Mouse (Mus musculus): ENCODE measurements around the gene Gm20388.
"Not testable (repeated sequence)": the region's sequence is repeated elsewhere in the genome, so short reads cannot be mapped to it uniquely, and the experiment has no call there.

Gm20388 gene

DNA sequence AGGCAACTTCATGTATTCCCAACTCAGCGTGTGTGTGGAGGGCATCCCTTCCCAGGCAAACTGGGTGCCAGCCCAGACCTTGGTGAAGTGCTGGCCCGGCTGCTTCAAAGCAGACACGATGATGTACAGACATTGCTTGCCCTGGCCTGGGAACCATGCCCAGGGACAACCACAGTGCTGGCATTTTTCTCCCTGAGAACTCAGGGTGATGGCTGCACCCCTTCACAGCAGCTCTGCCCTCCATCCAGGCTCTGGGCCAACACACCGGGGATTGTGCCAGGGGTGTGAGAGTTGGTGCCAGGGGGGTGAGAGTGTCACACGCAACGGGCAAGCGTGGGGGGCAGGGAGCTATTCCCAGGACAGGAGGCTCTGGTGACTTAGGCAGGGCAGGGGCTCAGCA is 734.0 kb downstream of the Gm20388 start:
- no peak for DNase-seq (ENCODE audit: extremely low spot score, low read depth, low spot score)

DNA sequence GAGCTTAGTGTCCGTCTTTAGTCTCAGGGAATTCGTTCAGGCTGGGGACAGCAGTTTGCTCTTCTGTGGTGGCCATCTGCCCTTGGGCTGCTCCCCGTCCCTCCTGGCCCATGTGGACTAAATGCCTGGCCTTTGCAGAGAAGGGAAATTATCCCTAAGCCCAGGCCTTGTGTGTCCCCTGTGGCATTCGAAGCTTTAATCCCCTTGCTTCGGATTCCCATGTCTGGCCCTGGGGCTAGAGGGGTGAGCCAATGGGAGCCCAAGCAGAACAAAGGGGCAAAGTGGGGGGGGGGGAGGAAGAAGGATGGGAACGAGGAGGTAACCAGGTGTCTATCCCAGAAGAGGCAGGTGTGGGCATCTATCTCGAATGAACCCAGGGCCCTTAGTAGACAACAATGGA is 736.9 kb downstream of the Gm20388 start, which contains the start of gene 1190005I06Rik:
Gene 1190005I06Rik, minus strand, starts transcription at position 101 of the 400 bp plus-strand sequence.
- no peak for DNase-seq (ENCODE audit: extremely low spot score, low read depth, low spot score)

DNA sequence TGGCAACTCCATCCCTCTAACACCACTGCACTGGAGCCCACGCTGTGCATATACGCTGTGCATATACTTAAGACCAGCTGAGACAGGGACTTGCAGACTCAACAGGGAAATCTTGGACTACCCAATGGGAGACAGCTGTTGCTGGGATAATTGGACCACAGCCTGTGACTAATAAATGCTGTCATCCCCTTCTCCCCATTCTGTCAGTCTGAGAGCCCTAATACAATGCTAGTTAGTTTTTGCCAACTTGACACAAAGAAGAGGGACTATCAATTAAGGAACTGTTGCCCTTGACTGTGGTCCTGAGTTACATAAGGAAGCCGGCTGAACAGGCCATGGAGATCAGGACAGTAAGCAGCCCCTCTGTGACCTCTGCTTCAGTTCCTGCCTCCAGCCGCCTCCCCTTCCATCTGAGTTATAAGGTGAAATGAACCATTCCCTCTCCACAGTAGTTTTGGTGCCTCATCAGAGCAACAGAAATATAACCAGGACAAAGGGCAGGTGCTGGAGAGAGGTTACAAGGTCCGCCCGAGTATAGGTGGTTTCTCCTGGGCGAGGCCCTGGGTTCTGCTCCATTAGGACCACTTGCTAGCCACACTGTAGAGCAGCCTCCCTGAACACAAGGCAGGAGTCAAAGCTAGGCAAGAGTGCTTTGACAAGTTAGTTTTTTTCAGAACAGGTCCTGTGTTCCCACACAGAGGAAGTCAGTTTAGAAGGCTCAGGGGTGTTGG is 745.8 kb downstream of the Gm20388 start:
- no peak for DNase-seq (ENCODE audit: extremely low spot score, low read depth, low spot score)

DNA sequence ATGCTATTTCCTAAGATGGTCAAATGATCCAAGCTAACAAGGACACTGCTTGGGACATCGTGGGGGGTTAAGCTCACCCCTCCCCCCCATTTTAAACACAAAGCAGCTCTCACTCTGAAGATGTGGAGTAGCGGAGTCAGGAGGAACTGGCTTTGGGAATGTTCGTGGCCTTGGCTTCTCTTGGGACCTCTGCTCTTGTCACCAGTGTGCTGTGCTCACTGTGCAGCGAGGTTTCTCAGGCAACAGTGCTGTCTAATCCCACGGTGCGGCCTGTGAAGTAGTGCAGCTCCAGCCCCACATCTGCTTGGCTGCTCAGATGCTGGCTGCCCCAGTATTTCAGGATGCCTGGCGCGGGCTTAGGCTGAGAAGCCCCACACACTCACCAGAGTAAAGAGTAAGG is 746.8 kb downstream of the Gm20388 start:
- DNase-seq (ENCODE audit: extremely low spot score, low read depth, low spot score), result no peak

DNA sequence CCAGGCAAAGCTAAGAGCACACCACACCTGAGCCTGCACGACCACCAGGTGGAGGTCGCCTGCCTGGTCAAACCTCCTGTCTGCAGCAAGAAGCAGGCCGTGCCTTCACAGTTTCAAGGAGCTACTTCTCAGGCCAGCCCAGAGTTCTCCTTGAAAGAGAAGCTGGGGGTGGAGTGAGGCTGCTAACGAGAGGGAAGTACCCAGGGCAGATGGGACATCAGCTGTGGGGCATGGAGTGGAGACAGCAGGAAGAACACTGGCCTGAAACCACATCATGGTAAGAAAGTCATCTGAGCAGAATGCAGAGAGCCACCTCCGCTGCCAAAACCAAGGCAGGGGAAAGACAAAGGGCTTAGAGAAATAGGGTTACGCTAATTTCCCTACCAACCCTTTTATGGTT is 753.9 kb downstream of the Gm20388 start:
- no peak for DNase-seq (ENCODE audit: extremely low spot score, low read depth, low spot score)

DNA sequence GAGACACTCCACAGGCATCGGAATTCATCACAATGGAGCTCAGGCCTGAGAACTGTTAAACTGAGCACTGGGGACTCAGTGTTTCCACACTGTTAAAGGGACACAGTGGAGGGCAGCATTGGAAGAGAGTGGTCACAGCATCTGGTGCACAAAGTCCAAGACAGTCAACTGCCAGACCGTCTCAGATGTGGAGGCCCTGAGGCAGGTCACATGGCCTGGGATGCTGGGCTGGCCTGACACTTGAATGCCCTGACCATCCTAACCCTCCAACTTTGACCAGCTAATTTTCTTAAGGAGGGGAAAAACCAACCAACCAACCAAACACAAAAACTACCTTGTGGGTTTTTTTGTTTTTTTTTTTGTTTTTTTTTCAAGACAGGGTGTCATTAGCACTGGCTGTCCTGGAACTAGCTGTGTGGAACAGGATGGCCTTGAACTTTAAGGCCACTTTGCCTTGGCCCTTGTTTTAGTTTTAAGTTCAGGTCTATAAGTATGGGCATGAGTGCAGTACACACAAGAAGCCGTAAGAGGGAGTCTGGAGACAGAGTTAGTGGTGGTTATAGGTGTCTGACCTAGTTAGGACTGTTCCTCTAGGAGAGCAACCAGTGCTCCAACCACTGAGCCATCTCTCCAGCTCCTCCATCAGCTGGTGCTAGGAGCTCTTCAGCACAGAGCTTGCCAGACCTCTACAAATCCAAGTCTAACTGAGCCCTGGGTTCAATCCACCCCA is 755.2 kb downstream of the Gm20388 start:
- no peak for DNase-seq (ENCODE audit: extremely low spot score, low read depth, low spot score)

DNA sequence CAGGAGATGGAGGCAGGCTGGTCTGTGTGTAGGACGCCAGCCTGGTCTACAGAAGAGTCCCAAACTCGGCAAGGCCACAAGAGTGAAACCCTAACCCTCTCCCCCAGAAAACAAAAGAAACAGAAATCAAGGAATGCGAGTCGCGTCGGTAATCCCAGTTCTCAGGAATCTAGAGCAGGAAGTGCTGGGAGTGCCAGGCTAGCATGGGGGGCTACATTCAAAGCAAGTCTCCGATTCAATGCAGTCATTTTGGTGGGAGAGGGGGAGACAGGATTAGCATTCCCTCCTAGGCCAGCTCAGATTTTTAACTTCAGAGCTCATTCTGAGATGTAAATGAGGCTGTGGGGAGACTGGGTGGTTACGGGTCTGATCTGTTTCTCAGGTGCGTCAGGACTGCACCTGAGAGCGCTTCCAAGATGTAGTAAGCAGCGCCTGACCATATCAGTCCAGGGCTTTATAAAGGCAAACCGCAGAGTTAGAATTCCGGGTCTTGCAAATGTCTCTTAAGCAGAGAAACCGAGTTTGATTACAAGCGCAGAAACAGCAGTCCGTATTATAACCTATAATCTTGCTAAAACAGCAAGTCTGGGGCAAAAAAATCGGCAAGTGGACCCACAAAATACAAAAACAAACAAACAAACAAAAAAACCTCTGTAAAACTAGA is 756.3 kb downstream of the Gm20388 start:
- no peak for DNase-seq (ENCODE audit: extremely low spot score, low read depth, low spot score)

DNA sequence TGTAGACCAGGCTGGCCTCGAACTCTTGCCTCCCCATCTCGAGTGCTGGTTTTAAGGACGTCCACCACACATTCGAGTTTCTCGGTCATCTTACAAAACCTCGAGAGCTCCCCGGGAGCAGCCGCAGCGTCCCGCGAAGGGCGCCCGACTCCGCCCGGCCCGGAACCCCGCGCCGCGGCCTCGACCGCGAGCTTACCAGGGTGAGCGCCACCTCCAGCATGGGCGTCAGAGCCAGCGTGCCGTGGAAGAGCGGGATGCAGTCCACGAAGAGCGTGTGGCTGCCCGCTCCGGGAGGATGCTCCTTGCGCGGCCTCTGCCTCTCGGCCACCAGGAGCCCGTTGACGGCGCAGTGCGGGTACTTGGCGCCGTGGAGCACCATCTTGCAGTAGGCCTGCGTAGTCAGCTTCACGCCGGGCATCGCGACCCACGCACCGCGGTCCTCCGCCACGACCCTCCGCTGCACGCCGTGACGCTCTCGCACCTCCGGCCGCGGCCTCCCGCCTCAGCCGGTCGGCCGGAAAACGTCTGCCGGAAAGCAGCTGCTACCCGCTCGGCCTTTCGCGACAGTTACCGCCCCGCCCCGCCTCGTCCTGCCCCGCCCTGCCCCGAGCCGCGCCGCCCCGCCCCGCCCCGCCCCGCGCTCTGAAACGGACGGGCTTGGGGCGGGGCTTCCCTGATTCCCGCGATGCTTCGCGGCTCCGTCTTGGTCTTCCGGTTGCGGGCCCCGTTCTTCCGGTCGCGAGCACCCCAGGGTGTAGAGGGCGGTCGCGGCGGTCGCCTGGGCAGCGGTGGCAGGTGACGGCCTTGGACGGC is 757.1 kb downstream of the Gm20388 start, which contains the start of the genes Gm27021 and Cox4i1:
Gene Gm27021, minus strand, starts transcription at position 519 of the 813 bp plus-strand sequence.
Gene Cox4i1, plus strand, starts transcription at position 662 of the 813 bp plus-strand sequence.
- DNase-seq (ENCODE audit: extremely low spot score, low read depth, low spot score), result peak; percentile 44

DNA sequence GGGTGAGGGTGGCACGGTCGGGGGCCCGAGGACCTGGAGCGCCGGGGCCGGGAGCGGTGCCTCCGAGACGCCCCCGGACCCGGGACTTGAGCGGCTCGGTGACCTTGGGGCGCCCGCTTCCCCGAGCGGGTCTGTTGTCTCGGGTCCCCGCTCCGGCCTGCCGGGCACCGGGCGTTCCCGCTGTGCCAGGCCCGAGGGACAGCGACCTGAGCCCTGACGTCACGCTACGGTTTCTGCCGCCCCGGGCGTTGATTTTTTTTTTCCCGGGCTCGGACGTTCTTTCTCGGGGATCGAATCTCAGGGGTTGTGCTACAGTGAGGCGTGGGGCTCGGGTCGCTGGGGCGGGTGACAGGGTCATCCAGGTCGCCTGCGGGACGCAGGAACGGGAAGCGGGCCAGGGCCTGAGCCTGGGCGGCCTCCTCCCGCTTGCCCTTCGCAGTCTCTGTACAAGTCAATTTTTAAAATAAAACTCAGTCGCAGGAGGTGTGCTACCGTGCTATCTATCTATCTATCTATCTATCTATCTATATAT is 757.8 kb downstream of the Gm20388 start, which contains the start of gene Emc8:
Gene Emc8, minus strand, starts transcription at position 200 of the 532 bp plus-strand sequence.
- no peak for DNase-seq (ENCODE audit: extremely low spot score, low read depth, low spot score)

DNA sequence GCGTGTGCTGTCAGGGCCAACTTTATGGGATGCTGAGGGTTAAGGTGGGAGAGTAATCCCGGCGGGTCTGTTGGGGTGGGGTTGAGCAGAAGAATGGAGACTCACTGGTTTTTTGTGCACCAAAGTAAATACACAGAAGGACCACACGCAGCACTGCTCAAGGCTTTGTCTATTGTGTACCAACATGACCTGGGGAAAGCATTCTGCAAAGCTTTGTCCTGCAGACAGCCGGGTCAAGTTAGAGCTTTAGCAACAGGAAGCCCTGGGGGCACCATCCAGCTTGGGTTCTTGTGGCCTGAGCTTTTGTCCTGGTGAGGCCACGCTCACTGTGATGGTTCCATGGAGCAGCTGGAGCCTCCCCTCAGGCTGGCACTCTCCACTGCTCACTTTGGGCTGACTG is 761.1 kb downstream of the Gm20388 start:
- no peak for DNase-seq (ENCODE audit: extremely low spot score, low read depth, low spot score)

DNA sequence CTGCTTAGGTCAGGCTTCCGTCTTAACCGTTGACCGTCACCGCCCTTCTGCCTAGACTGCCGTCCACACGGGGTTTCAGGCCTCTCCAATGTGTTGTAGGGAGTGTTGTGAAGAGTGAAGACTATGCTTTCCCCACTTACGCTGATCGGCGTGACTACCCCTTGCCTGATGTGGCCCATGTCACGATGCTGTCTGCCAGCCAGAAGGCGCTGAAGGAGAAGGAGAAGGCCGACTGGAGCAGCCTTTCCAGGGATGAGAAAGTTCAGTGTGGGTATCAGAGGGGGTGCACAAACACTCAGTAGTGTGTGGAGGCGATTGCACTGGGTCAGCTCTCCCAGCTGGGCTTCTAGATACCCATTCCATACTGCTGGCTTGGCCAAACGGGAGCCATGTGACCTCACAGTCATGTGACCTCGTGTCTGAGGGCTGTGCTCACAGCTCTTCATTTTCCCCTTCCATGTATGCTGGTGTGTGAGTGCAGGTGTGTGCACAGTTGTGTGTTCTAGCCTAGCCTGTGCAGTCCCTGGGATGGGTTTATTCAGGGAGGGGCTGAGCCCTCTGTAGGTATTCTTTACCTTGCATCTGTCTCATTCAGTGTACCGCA is 762.1 kb downstream of the Gm20388 start:
- DNase-seq (ENCODE audit: extremely low spot score, low read depth, low spot score), result no peak

DNA sequence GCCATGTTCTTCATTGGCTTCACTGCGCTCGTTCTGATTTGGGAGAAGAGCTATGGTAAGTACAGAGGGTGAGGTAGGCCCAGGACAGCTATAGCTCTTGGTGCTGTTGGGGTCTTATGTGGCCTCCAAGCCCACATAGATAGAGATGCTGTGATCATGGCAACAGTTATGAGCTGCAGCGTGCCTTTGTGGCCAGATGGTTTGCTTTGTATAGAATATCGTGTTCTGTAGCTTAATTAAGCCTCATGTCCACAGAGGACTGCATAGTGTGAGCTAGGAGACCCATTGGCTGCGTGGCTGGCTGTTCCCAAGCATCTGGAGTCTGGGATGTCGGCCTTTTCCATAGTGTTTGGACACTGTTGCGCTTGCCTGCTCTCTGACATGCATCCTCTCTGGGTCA is 762.7 kb downstream of the Gm20388 start:
- no peak for DNase-seq (ENCODE audit: extremely low spot score, low read depth, low spot score)

DNA sequence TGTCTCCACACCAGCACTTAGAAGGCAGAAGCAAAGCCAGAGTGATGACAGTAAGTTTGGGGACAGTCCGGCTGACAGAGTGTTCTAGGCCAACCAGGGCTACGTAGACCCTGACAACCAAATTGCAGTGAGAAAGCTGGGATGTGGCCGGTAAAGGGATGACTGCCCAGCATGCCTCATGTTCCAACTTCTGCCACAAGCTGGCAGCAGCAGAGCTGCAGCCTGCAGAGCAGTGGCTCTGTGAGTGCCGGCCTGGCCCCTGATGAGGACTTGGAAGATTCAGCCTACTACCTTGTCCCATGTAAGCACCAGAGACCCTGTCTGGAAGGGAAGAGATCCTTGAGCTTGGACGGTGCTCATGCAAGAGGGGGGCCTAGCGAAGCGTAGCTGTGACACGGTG is 765.1 kb downstream of the Gm20388 start:
- no peak for DNase-seq (ENCODE audit: extremely low spot score, low read depth, low spot score)

DNA sequence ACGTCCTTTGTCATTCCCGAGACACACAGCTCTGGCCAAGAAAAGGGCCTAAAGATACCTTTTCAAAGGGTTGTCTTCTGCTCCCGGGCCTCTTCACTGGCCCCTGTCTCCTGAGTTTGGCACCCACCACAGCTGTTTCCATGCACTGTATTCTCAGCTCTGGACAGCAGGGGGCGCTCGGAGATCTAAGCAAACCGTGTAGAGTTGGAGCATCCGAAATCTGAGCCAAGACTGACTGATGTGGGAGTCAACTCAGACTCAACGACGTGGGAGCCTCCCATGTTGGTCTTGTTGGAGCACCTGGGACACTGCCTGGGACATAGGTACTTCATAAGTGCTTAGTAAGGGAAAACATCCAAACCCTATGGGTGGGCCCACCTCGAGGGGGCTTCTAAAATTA is 767.8 kb downstream of the Gm20388 start:
- peak; percentile 60 for DNase-seq (ENCODE audit: extremely low spot score, low read depth, low spot score)

DNA sequence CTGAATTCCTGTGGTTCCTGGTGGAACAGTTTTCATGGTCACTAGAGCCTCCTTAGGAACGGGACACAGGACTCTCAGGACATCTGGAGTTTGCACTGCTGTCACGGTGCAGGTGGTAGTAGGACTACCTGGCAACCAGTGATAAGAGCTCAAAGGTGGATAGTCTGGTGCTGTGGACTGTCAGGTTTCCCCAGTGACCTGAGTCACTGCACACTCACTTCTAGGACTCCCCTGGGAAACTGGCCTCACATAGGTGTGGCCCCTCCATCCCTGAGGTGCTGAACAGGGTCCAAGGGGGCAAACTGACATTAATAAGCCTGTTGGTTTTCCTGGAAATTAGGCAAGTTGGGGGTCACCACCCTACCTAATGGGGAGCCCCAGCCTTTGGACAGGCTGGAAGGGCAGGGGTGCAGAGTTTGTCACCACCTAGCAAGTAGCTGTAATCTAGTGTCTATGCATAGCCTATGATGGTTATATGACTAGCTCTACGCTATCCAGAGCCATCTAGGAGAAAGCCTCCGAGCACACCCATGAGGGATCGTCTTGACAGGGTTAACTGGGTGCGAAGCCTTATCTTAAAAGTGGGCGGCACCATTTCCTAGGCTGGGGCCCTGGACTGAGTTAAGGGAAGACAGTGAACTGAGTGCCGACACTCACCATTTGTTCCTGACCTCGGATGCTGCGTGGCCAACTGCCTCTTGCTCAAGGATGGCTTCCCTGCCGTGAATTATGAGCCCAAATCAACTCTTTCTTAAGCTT is 769.2 kb downstream of the Gm20388 start:
- DNase-seq (ENCODE audit: extremely low spot score, low read depth, low spot score), result no peak

DNA sequence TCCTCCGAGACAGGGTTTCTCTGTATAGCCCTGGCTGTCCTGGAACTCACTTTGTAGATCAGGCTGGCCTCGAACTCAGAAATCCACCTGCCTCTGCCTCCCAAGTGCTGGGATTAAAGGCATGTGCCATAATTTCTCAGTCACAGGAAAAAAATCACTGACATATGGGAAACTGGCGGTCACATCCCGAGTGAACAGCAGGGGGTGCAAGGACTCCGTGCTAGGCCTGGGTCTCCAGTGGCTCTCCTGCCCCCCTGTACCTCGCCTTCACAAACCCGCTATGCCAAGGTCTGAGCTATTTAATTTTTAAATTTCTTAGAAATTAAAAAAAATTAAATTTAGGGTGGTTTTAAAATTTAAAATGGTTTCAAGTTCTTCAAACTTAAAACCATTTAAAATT is 769.8 kb downstream of the Gm20388 start:
- DNase-seq (ENCODE audit: extremely low spot score, low read depth, low spot score), result not testable (repeated sequence)

DNA sequence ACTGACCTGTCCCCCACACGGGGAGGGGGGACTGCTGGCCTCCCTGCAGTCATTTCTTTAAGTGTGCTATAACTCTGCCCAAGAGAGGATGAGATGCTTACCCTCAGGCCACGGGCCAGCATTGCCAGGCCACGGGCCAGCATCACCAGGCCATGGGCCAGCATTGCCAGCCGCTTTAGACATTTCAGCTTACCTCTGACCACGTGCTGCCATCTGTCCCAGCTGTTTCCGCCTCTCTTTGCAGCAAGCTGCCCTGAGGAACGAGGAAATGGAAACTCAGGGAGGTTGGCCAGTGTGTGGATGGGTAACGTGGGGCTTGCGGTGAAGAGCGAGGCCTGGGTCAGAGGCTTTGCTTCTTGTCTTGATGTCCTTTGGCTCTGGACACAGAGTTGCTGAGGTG is 770.5 kb downstream of the Gm20388 start:
- DNase-seq (ENCODE audit: extremely low spot score, low read depth, low spot score), result no peak

DNA sequence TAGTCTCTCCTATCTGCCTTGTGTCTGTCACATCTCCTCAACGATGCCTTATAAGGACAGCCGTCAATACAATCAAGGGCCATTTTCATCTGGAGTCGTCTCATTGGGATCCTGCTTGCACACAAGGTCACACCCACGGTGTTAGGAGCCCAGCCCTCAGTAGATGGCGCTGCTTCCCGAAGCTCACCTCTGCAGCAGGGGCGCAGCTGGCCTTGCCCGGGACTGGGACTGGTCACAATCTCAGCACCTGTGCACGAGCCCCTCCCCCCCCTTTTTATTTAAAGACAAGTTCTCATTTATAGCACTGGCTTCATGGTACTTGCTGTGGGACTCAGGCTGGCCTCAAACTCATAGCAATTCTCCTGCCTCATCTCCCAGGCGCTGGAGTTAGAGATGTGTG is 773.0 kb downstream of the Gm20388 start:
- no peak for DNase-seq (ENCODE audit: extremely low spot score, low read depth, low spot score)

DNA sequence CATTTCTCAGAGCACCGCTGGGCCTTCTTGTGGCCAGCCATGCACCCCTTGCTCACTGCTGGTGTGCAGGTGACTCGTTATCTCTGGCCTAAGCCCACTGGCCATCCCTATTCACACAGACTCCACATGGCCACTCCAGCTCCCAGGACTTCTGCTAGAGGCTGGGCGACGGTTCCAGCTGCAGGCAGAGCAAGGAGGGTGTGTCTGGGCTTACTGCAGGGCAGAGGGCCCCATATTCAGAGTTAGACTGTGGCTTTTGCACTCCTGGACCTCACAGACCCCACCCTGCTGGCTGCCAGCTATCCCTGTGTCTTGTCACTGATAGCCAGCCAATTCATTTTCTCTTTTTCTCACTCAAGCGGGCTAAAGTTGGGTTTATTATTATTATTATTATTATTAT is 773.4 kb downstream of the Gm20388 start:
- DNase-seq (ENCODE audit: extremely low spot score, low read depth, low spot score), result no peak
